ENCODE assay signal across 20 mouse cellular contexts in genomic region chr4:86046881-86047280, GRCm38 (mm10).
DNase-seq lines count a peak whose midpoint lies in the region; ATAC-seq and TF ChIP-seq lines count a peak whose summit lies in the region.
"Had no signal": no experiment of that assay in that cellular context is flagged by ENCODE, and none has a peak within 500 bp of the region (broad histone marks: within the 10 kb centered on the region; RNA-seq: fewer than 3 reads in every experiment).

No protein-coding gene starts in this region.

- 0 out of 2 replicates have a peak, but pooled peaks have one; percentile 18 for TF ChIP-seq CTCF in gastrocnemius, adult 2 months (IDR thresholded peaks at IDR 0.05)
- no peak for TF ChIP-seq CTCF in liver, adult 2 months (IDR thresholded peaks at IDR 0.05; ENCODE audit: low read depth, low read length)

- ATAC-seq in liver, embryonic 12.5 days, result no peak
- ATAC-seq: forebrain, embryonic 14.5 days; midbrain, embryonic 13.5 days had no signal

- H3K36me3 ChIP-seq in liver, adult 2 months (ENCODE audit: control insufficient read depth, insufficient read depth, low read length), result no peaks in the 10 kb centered on the region
- no peaks in the 10 kb centered on the region for H3K36me3 ChIP-seq in liver, embryonic 12.5 days
- H3K36me3 ChIP-seq: heart, embryonic 12.5 days; hindbrain, embryonic 13.5 days; midbrain, embryonic 13.5 days had no signal

- no peak overlapping the region for H3K27ac ChIP-seq in gastrocnemius, adult 2 months
- no peak overlapping the region for H3K27ac ChIP-seq in liver, adult 2 months (replicated peaks; ENCODE audit: insufficient read depth, low read depth, low read length)
- no peak overlapping the region for H3K27ac ChIP-seq in liver, embryonic 12.5 days
- H3K27ac ChIP-seq: hindbrain, embryonic 13.5 days; midbrain, embryonic 13.5 days had no signal

- H3K79me2 ChIP-seq in liver, adult 2 months (ENCODE audit: control insufficient read depth, insufficient read depth, low read length), result no peaks in the 10 kb centered on the region

- no peak overlapping the region for H3K9ac ChIP-seq in liver, adult 2 months (ENCODE audit: low read depth, low read length)
- no peak overlapping the region for H3K9ac ChIP-seq in liver, embryonic 12.5 days
- H3K9ac ChIP-seq: heart, embryonic 12.5 days; hindbrain, embryonic 13.5 days; midbrain, embryonic 13.5 days had no signal

- TF ChIP-seq POLR2A in liver, adult 2 months (IDR thresholded peaks at IDR 0.05; ENCODE audit: extremely low read depth, insufficient read depth, low read length), result no peak

- no peaks in the 10 kb centered on the region for H3K9me3 ChIP-seq in liver, embryonic 12.5 days (replicated peaks)
- H3K9me3 ChIP-seq: heart, embryonic 12.5 days; hindbrain, embryonic 13.5 days; midbrain, embryonic 13.5 days had no signal

- intact Hi-C loops in gastrocnemius, adult 2 months (cut with DNase I), result no loop called here
- intact Hi-C loops in gastrocnemius, postnatal 14 days (cut with DNase I; ENCODE audit: low total_unique reads), result no loop called here

- no peak for DNase-seq in gastrocnemius, adult 2 months
- no peak for DNase-seq in gastrocnemius, postnatal 14 days
- DNase-seq in liver, adult 2 months (ENCODE audit: extremely low read depth, low read depth, low spot score), result peak; percentile 50
- peak; percentile 29 for DNase-seq in brain, adult 2 months (ENCODE audit: low read depth, low spot score)
- DNase-seq in lung, postnatal 36 days, result peak; percentile 61
- DNase-seq in adrenal gland, postnatal 14 days, result no peak
- DNase-seq: adrenal gland, adult 8-10 months; cerebellum, adult 2 months; heart, postnatal 14 days; left cerebral cortex, postnatal 4 days; liver; thymus, adult 18-20 months; thymus, postnatal 4 days had no signal

- H3K27me3 ChIP-seq in liver, adult 2 months (ENCODE audit: control insufficient read depth, insufficient read depth, low read length), result no peaks in the 10 kb centered on the region
- H3K27me3 ChIP-seq in liver, embryonic 12.5 days (replicated peaks), result no peaks in the 10 kb centered on the region
- H3K27me3 ChIP-seq: heart, embryonic 12.5 days; hindbrain, embryonic 13.5 days; midbrain, embryonic 13.5 days had no signal

- no peak overlapping the region for H3K4me2 ChIP-seq in liver, embryonic 12.5 days
- H3K4me2 ChIP-seq: heart, embryonic 12.5 days; hindbrain, embryonic 13.5 days; midbrain, embryonic 13.5 days had no signal

- 83% methylated on average over 1 of the region's 1 CpGs for WGBS in liver, adult 2 months
- 63% methylated on average over 1 of the region's 1 CpGs for WGBS in liver, embryonic 12.5 days (ENCODE audit: insufficient replicate concordance)

- no peak overlapping the region for H3K4me3 ChIP-seq in gastrocnemius, adult 2 months
- no peak overlapping the region for H3K4me3 ChIP-seq in liver, adult 2 months (ENCODE audit: insufficient read depth, low read depth, low read length)
- no peak overlapping the region for H3K4me3 ChIP-seq in liver, embryonic 12.5 days
- H3K4me3 ChIP-seq: erythroblast, embryonic 14.5 days; heart, embryonic 12.5 days; hindbrain, embryonic 13.5 days; midbrain, embryonic 13.5 days; myocyte had no signal

- H3K4me1 ChIP-seq in liver, adult 2 months (ENCODE audit: control insufficient read depth, insufficient read depth, low read length), result no peaks in the 10 kb centered on the region
- no peaks in the 10 kb centered on the region for H3K4me1 ChIP-seq in liver, embryonic 12.5 days
- H3K4me1 ChIP-seq: heart, embryonic 12.5 days; midbrain, embryonic 13.5 days had no signal

Comparison
In these comparisons a context has a peak if more than half of its experiments do, and no peak if none do; other contexts are left out.
1. DNase-seq: peak in liver, adult 2 months (single experiment), brain, adult 2 months (single experiment) and lung, postnatal 36 days (single experiment); none in gastrocnemius, adult 2 months (single experiment), gastrocnemius, postnatal 14 days (single experiment) and adrenal gland, postnatal 14 days (single experiment).